Mouse (Mus musculus) hindbrain, embryonic 14.5 days (tissue): ENCODE results near the gene Itgam. TPM values are rescaled to one million over a fixed set of nuclear protein-coding genes. Genes with fewer than 3 reads are reported as not detected.

ENCODE experiments used
- ATAC-seq: fragments of 200-750 bp; cut with Nextera tagmentation; 2 replicates; pipeline ENCODE4 v1.8.0; 2017; ENCODE audit warnings: moderate number of reproducible peaks, mild to moderate bottlenecking, moderate TSS enrichment, moderate library complexity; ENCODE audit not compliant: low FRiP score
- DNase-seq: peaks from one replicate; pipeline ENCODE4 v3.0.0-alpha.2; 2015; ENCODE audit warnings: low spot score
- H3K27ac ChIP-seq: fragments of 300-500 bp; sonication (generic); 2 replicates; pipeline ENCODE4 v1.5.1; 2014; ENCODE audit warnings: mild to moderate bottlenecking, moderate library complexity
- H3K27me3 ChIP-seq: fragments of 300-500 bp; sonication (generic); 2 replicates; pipeline ENCODE4 v1.6.1; 2014; ENCODE audit warnings: mild to moderate bottlenecking, low read length, mixed read lengths; ENCODE audit not compliant: control insufficient read depth, insufficient read depth
- H3K36me3 ChIP-seq: fragments of 300-500 bp; sonication (generic); replicated peaks from 2 replicates; pipeline ENCODE4 v1.6.1; 2014; ENCODE audit not compliant: control insufficient read depth, insufficient read depth
- H3K4me1 ChIP-seq: fragments of 300-500 bp; sonication (generic); replicated peaks from 2 replicates; pipeline ENCODE4 v1.6.1; 2014; ENCODE audit warnings: antibody characterized with exemption, low read length, mixed read lengths; ENCODE audit not compliant: control insufficient read depth, insufficient read depth
- H3K4me2 ChIP-seq: fragments of 300-500 bp; sonication (generic); replicated peaks from 2 replicates; pipeline ENCODE4 v1.6.1; 2014; ENCODE audit warnings: mild to moderate bottlenecking, moderate library complexity
- H3K4me3 ChIP-seq: fragments of 300-500 bp; sonication (generic); replicated peaks from 2 replicates; pipeline ENCODE4 v1.5.1; 2014; ENCODE audit warnings: mild to moderate bottlenecking, low read length
- H3K9ac ChIP-seq: fragments of 300-500 bp; sonication (generic); 2 replicates; pipeline ENCODE4 v1.6.1; 2014
- H3K9me3 ChIP-seq: fragments of 300-500 bp; sonication (generic); 2 replicates; pipeline ENCODE4 v1.6.1; 2016; ENCODE audit warnings: low read length; ENCODE audit not compliant: control insufficient read depth
- WGBS: fragments of 180-500 bp; shearing (Covaris S2); extraction: QIAGEN DNeasy Blood & Tissue Kit; methylation state at CpG from one replicate; pipeline ENCODE4 v1.1.7; 2014; 5-methylcytosine and 5-hydroxymethylcytosine counted together
- polyA plus RNA-seq: library from polyadenylated mRNA; unstranded; fragments of >200 nt; fragmentation: Nextera tagmentation; extraction: Ambion mirVana; gene quantifications from 2 replicates; pipeline ENCODE4 v1.2.1, GENCODE M21; 2014

Gene Itgam
- polyA plus RNA-seq, 1 experiment from 2014 or later, result 0.88 TPM

DNA sequence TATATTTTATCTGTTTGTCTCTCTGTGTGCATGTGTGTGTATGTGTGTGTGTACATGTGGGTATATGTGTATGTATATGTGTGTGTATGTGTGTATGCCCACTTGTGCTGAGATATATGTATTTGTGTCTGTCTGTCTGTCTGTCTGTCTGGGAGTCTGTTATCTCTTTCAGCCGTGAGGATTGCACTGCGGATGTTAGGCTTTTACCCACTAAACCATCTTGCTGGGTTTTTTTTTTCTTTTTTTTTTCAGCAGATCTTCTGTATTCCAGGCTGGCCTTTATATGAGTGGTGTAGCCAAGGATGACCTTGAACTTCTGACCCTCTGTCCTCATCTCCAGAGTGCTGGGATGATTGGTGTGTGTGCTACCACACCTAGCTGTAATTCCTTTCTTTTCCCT, 13.2 kb upstream of the Itgam start:
- WGBS, result 97% methylated on average over 2 of the region's 2 CpGs

GRCm38 (mm10) chr7:128050739-128051138, 11.7 kb upstream of the Itgam start:
- Histone ChIP-seq H3K27me3 (no peaks in the 10 kb centered on the region), H3K4me2 (no peak overlapping the region), H3K9me3 (no peaks in the 10 kb centered on the region), H3K4me1 (no peaks in the 10 kb centered on the region), H3K27ac (no peak overlapping the region), H3K4me3 (no peak overlapping the region), H3K36me3 (no peaks in the 10 kb centered on the region), H3K9ac (no peak overlapping the region)
- no peak for DNase-seq
- 71% methylated on average over 4 of the region's 4 CpGs for WGBS
- ATAC-seq, result no peak

More for the DNA sequence above, 13.2 kb upstream of the Itgam start:
- no peak overlapping the region for H3K27ac ChIP-seq
- H3K4me3 ChIP-seq, result no peak overlapping the region
- H3K4me2 ChIP-seq, result no peak overlapping the region
- H3K9ac ChIP-seq, result no peak overlapping the region
- H3K27me3 ChIP-seq, result no peaks in the 10 kb centered on the region
- no peak for ATAC-seq
- no peaks in the 10 kb centered on the region for H3K36me3 ChIP-seq
- no peaks in the 10 kb centered on the region for H3K4me1 ChIP-seq
- H3K9me3 ChIP-seq, result no peaks in the 10 kb centered on the region
- no peak for DNase-seq

DNA sequence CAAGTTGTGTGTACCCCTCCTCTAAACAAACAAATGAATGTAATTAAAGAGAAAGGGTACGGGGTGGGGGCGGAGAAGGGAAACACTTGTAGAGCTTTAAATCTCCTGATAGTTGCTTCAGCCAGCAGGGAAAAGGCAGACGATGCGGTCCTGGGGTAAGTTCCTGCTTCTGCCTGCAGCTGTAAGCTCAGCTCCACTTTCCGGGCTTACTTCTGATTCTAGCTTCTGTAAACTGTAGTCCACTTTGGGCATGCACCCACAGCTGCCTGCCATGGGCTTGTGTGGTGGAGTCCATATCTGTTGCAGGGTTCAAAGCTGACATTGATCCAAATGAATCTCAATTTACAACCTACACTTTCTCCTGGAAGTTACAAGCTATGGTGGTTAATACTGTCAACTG, 9.4 kb upstream of the Itgam start:
- no peak overlapping the region for H3K4me3 ChIP-seq
- no peak for ATAC-seq
- 84% methylated on average over 5 of the region's 5 CpGs for WGBS

DNA sequence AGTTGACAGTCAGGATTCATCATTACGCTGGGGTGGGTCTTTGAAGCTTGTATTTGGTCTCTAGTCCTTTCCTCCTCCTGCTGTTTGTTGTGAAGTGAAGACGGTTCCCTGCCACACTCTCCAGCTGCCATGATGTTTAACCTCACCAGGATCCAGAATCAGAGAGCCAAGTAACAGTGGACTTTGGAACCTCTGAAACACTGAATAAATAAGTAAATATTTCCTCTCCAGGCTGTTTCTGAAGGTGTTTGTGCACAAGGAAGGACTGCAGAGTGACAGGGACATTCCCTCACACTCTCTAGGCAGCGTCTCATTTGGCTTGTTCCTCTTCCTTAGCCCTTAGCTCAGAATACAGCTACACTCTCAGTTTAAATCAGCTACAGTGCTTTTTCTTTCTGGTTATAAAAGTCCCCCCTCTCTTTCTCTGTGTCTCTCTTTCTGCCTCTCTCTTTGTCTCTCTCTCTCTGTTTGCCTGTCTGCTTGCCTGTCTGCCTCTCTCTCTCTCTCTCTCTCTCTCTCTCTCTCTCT, 5.5 kb upstream of the Itgam start:
- Histone ChIP-seq H3K27ac (no peak overlapping the region), H3K27me3 (no peaks in the 10 kb centered on the region), H3K4me3 (no peak overlapping the region), H3K9me3 (no peaks in the 10 kb centered on the region), H3K9ac (no peak overlapping the region), H3K36me3 (no peaks in the 10 kb centered on the region), H3K4me1 (no peaks in the 10 kb centered on the region), H3K4me2 (no peak overlapping the region)
- DNase-seq (no peak), ATAC-seq (no peak)
- WGBS, result 77% methylated on average over 3 of the region's 3 CpGs

More for the DNA sequence above, 9.4 kb upstream of the Itgam start:
- no peak for DNase-seq
- H3K36me3 ChIP-seq, result no peaks in the 10 kb centered on the region
- no peaks in the 10 kb centered on the region for H3K4me1 ChIP-seq
- no peak overlapping the region for H3K9ac ChIP-seq
- H3K27me3 ChIP-seq, result no peaks in the 10 kb centered on the region
- no peak overlapping the region for H3K4me2 ChIP-seq
- H3K9me3 ChIP-seq, result no peaks in the 10 kb centered on the region
- H3K27ac ChIP-seq, result no peak overlapping the region

DNA sequence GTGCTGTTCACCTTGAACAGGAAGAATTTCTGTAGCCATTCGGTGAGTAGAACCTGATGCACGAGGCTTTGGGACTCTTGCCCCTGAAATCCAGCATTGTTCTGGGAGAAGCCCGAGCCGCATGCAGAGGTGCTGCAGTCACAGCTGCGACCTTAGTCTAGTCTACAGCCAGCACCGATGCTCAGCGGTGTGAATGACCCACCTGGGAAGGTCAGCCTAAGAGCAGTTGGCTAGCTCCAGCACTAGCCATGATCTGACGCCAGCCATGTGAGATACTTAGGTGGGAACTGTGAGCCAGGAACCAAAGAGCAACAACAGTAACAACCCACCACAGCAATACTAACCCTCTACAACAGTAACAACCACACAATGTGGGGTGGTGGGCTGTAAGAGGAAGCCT, 4.6 kb upstream of the Itgam start:
- Histone ChIP-seq H3K4me2 (no peak overlapping the region), H3K4me1 (no peaks in the 10 kb centered on the region), H3K4me3 (no peak overlapping the region), H3K9me3 (no peaks in the 10 kb centered on the region), H3K9ac (no peak overlapping the region), H3K27me3 (no peaks in the 10 kb centered on the region), H3K27ac (no peak overlapping the region), H3K36me3 (no peaks in the 10 kb centered on the region)
- no peak for DNase-seq
- 85% methylated on average over 8 of the region's 8 CpGs for WGBS
- ATAC-seq, result no peak

- DNase-seq (no peak), ATAC-seq (no peak)
- no peak overlapping the region for H3K9ac ChIP-seq
- 71% methylated on average over 7 of the region's 7 CpGs for WGBS
- H3K4me1 ChIP-seq, result no peaks in the 10 kb centered on the region
- H3K9me3 ChIP-seq, result no peaks in the 10 kb centered on the region
- no peak overlapping the region for H3K27ac ChIP-seq
- H3K36me3 ChIP-seq, result no peaks in the 10 kb centered on the region
- H3K4me2 ChIP-seq, result no peak overlapping the region
- H3K4me3 ChIP-seq, result no peak overlapping the region
- no peaks in the 10 kb centered on the region for H3K27me3 ChIP-seq
These were observed 3.9 kb upstream of the Itgam start for GRCm38 (mm10) chr7:128058576-128058975.

GRCm38 (mm10) chr7:128059091-128059490, 3.3 kb upstream of the Itgam start:
- Histone ChIP-seq H3K36me3 (no peaks in the 10 kb centered on the region), H3K9me3 (no peaks in the 10 kb centered on the region), H3K9ac (no peak overlapping the region), H3K4me1 (no peaks in the 10 kb centered on the region), H3K4me2 (no peak overlapping the region), H3K27ac (no peak overlapping the region), H3K4me3 (no peak overlapping the region), H3K27me3 (no peaks in the 10 kb centered on the region)
- DNase-seq, result no peak
- WGBS, result 75% methylated on average over 4 of the region's 4 CpGs
- ATAC-seq, result no peak

DNA sequence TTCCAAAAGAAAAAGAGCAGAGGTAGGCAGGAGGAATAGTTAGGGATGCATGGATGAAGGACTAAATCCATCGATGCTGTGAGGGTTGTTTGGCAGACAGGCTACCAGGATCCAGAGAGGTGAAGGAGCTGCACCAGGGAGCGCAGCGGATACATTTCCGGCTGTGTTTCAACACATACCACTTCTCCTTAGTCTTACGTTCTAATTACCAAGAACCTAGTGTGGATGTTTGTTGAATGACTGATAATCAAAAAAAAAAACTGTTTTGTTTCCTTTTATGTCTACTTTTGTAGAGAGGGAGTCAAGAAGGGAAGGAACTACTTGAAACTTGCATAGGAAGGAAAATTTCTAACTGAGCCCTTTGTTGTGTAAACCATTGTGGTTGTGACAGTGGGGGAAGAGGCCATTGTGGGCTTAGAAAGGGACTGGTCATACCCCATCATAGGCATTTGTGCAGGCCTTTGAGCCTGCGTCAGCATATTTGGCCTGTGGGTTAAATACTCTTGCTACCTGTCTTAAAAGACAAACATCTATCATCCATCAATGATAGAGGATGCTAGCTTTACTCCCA, 856 bp downstream of the Itgam start:
- ATAC-seq (no peak), DNase-seq (no peak)
- no peak overlapping the region for H3K27ac ChIP-seq
- H3K27me3 ChIP-seq, result no peaks in the 10 kb centered on the region
- H3K9ac ChIP-seq, result no peak overlapping the region
- H3K4me2 ChIP-seq, result no peak overlapping the region
- H3K36me3 ChIP-seq, result no peaks in the 10 kb centered on the region
- no peaks in the 10 kb centered on the region for H3K4me1 ChIP-seq
- no peak overlapping the region for H3K4me3 ChIP-seq
- no peaks in the 10 kb centered on the region for H3K9me3 ChIP-seq
- 83% methylated on average over 6 of the region's 6 CpGs for WGBS

DNA sequence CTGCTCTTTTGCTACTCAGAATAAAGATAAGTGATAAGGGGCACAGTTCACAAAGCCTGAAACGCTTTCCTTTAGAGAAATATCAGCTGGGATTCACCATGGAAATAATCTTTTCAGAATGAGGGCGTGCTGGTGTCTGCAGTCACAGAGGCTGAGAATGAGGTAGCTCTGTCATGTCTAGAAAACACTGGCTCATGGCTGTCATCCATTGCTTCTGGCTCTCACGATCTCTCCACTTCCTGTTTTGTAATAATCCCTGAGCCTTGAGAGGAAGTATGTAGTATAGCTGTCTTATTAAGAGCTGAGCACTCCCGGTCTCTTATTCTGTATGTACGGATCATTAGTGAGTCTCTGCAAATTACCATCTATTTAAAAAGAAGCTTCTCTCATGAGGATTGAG, 3.1 kb downstream of the Itgam start:
- Histone ChIP-seq H3K4me1 (no peaks in the 10 kb centered on the region), H3K27me3 (no peaks in the 10 kb centered on the region), H3K9me3 (no peaks in the 10 kb centered on the region), H3K4me2 (no peak overlapping the region), H3K27ac (no peak overlapping the region), H3K9ac (no peak overlapping the region), H3K36me3 (no peaks in the 10 kb centered on the region), H3K4me3 (no peak overlapping the region)
- DNase-seq (no peak), ATAC-seq (no peak)
- WGBS, result 86% methylated on average over 5 of the region's 5 CpGs

GRCm38 (mm10) chr7:128067847-128068246, 5.4 kb downstream of the Itgam start:
- Histone ChIP-seq H3K9me3 (no peaks in the 10 kb centered on the region), H3K4me2 (no peak overlapping the region), H3K9ac (no peak overlapping the region), H3K27me3 (no peaks in the 10 kb centered on the region), H3K27ac (no peak overlapping the region), H3K4me1 (no peaks in the 10 kb centered on the region), H3K4me3 (no peak overlapping the region), H3K36me3 (no peaks in the 10 kb centered on the region)
- no peak for DNase-seq
- WGBS, result 50% methylated on average over 3 of the region's 3 CpGs
- ATAC-seq, result no peak
